Mouse (Mus musculus) CH12.LX (cell line): ENCODE results near the gene Ppan.

Experiments
- CHD2 ChIP-seq: IDR thresholded peaks from 2 replicates; pipeline ENCODE4 v1.6.1; 2011; ENCODE audit warnings: low read length, improper control_type of control experiment
- CTCF ChIP-seq, 2 experiments: IDR thresholded peaks in 1 of 2; conservative IDR thresholded peaks in 1 of 2; 2 replicates each; pipeline ENCODE4 v1.5.1; 2011 to 2012; ENCODE audit warnings: low read depth in 2 of 2, low read length in 2 of 2, improper control_type of control experiment in 1 of 2, inconsistent platforms in 1 of 2, mild to moderate bottlenecking in 1 of 2, moderate library complexity in 1 of 2
- EP300 ChIP-seq: IDR thresholded peaks from 2 replicates; pipeline ENCODE4 v1.6.1; 2011; ENCODE audit warnings: low read length, improper control_type of control experiment
- JUND ChIP-seq: conservative IDR thresholded peaks from 2 replicates; pipeline ENCODE4 v1.6.1; 2011; ENCODE audit warnings: low read depth, low read length, improper control_type of control experiment
- MAFK ChIP-seq: IDR thresholded peaks from 2 replicates; pipeline ENCODE4 v1.6.1; 2011; ENCODE audit warnings: low read length, improper control_type of control experiment; ENCODE audit not compliant: insufficient replicate concordance
- NELFE ChIP-seq: IDR thresholded peaks from 2 replicates; pipeline ENCODE4 v1.6.1; 2011; ENCODE audit warnings: low read depth, low read length, improper control_type of control experiment
- POLR2A ChIP-seq: IDR thresholded peaks from 2 replicates; pipeline ENCODE4 v1.6.1; 2011; ENCODE audit warnings: low read depth, mild to moderate bottlenecking, improper control_type of control experiment, low read length
- RAD21 ChIP-seq: IDR thresholded peaks from 2 replicates; pipeline ENCODE4 v1.6.1; 2011; ENCODE audit warnings: low read depth, mild to moderate bottlenecking, low read length, improper control_type of control experiment, moderate library complexity
- SIN3A ChIP-seq: IDR thresholded peaks from 2 replicates; pipeline ENCODE4 v1.6.1; 2012; ENCODE audit warnings: low read length, improper control_type of control experiment, inconsistent platforms
- TCF12 ChIP-seq: IDR thresholded peaks from 2 replicates; pipeline ENCODE4 v1.6.1; 2014; ENCODE audit warnings: low read depth, mild to moderate bottlenecking, inconsistent platforms, low read length, improper control_type of control experiment
- USF1 ChIP-seq: IDR thresholded peaks from 2 replicates; pipeline ENCODE4 v1.6.1; 2014; ENCODE audit warnings: low read depth, mild to moderate bottlenecking, inconsistent platforms, low read length, improper control_type of control experiment

- no peak for TF ChIP-seq EP300
- TF ChIP-seq CHD2 = 0 out of 2 replicates have a peak, but pooled peaks have one; percentile 16
- no peak for TF ChIP-seq SIN3A
- TF ChIP-seq CTCF (conservative IDR thresholded peaks at IDR 0.05 in 1 of 2, IDR thresholded peaks at IDR 0.05 in 1 of 2; ENCODE audit: low read depth in 2 of 2, low read length in 2 of 2) = no peak
- no peak; the same call in 1 of the 2 replicates for TF ChIP-seq POLR2A
- no peak for TF ChIP-seq TCF12
- TF ChIP-seq MAFK = no peak
- TF ChIP-seq RAD21 = no peak
- TF ChIP-seq JUND = no peak
- no peak for TF ChIP-seq USF1
- no peak for TF ChIP-seq NELFE
Observed at GRCm38 (mm10) chr9:20893590-20894343, 5.8 kb downstream of the Ppan start.
